Comparison of ENCODE assay signal across 30 mouse cellular contexts in the genomic region with DNA sequence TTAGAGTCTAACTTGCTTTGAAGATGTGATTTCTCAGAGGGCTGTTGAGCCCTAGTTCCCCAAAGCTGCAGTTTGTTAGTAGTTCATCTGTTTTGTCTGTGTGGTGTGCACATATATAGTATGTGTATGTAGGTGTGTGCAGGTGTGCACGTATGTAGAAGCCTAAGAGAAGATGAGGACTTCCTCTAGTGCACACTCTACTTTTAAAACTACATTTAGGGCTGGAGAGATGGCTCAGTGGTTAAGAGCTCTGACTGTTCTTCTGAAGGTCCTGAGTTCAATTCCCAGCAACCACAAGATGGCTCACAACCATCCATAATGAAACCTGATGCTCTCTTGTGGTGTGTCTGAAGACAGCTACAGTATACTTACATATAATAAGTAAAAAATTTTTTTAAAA. TPM values are rescaled to one million over a fixed set of nuclear protein-coding genes. Genes with fewer than 3 reads are reported as not detected.
DNase-seq lines count a peak whose midpoint lies in the region; TF ChIP-seq lines count a peak whose summit lies in the region.
"Had no signal": no experiment of that assay in that cellular context is flagged by ENCODE, and none has a peak within 500 bp of the region (broad histone marks: within the 10 kb centered on the region; RNA-seq: fewer than 3 reads in every experiment).

No protein-coding gene starts in this region.

- H3K79me2 ChIP-seq in CH12.LX (replicated peaks; ENCODE audit: control insufficient read depth, extremely low read depth, insufficient read depth, poor library complexity, severe bottlenecking) (no peaks in the 10 kb centered on the region), MEL (ENCODE audit: control insufficient read depth, insufficient read depth, low read length, poor library complexity) (no peaks in the 10 kb centered on the region)

- H3K9me3 ChIP-seq in CH12.LX (replicated peaks; ENCODE audit: low read length) (no peaks in the 10 kb centered on the region), MEL (replicated peaks; ENCODE audit: insufficient read depth, low read length) (no peaks in the 10 kb centered on the region)
- H3K9me3 ChIP-seq: G1E had no signal

- H3K4me3 ChIP-seq in CH12.LX (replicated peaks in 1 of 3; ENCODE audit: low read depth in 2 of 3, low read length in 2 of 3, poor library complexity in 1 of 3) (no peak overlapping the region), MEL (ENCODE audit: control insufficient read depth in 1 of 2, insufficient read depth in 1 of 2, low read depth in 2 of 2, low read length in 2 of 2) (no peak overlapping the region)

- no peaks in the 10 kb centered on the region for H3K36me3 ChIP-seq in CH12.LX (replicated peaks in 1 of 2; ENCODE audit: control insufficient read depth in 1 of 2, insufficient read depth in 1 of 2, low read length in 1 of 2)
- H3K36me3 ChIP-seq in MEL (ENCODE audit: control insufficient read depth in 1 of 2, insufficient read depth in 2 of 2, low read length in 2 of 2) = no peaks in the 10 kb centered on the region
- H3K36me3 ChIP-seq: G1E had no signal

- H3K9ac ChIP-seq in CH12.LX (ENCODE audit: insufficient read depth, low read depth) (no peak overlapping the region), MEL (ENCODE audit: control insufficient read depth, low read depth, low read length, poor library complexity, severe bottlenecking) (no peak overlapping the region)

- TF ChIP-seq POLR2A in CH12.LX (IDR thresholded peaks at IDR 0.05; ENCODE audit: low read depth, low read length) = no peak
- no peak for TF ChIP-seq POLR2A in MEL (IDR thresholded peaks at IDR 0.05; ENCODE audit: control insufficient read depth in 1 of 2, insufficient read depth in 1 of 2, low read depth in 1 of 2, low read length in 2 of 2, poor library complexity in 1 of 2)

- in situ Hi-C loops in CH12.LX (cut with MboI; ENCODE audit: low pct_ligation_motif_present, low pct_unique_long_range_greater_than_20kb, low sequenced_read_pairs) = loop anchor here (5.0 kb wide), 1 partner anchor 93 kb away; no protein-coding TSS in a partner anchor

- TF ChIP-seq EP300 in CH12.LX (IDR thresholded peaks at IDR 0.05; ENCODE audit: low read length) (no peak), MEL (IDR thresholded peaks at IDR 0.05; ENCODE audit: low read depth in 1 of 2, low read length in 2 of 2) (no peak)

- H3K4me2 ChIP-seq in CH12.LX (ENCODE audit: insufficient read depth, low read depth, poor library complexity, severe bottlenecking) = no peak overlapping the region

- H3K4me1 ChIP-seq in CH12.LX (ENCODE audit: control insufficient read depth in 1 of 2, insufficient read depth in 2 of 2) = peaks cover 2 to 15% of the 10 kb centered on the region in 2 experiments; a peak in 2 of 4 replicates
- H3K4me1 ChIP-seq in MEL (ENCODE audit: control insufficient read depth in 1 of 2, insufficient read depth in 2 of 2, low read length in 2 of 2) = no peaks in the 10 kb centered on the region

- DNase-seq in 3T3-L1 (ENCODE audit: low read depth, low spot score) (peak; percentile 63), CH12.LX (ENCODE audit: extremely low read depth) (no peak), MEL (ENCODE audit: low read depth, low spot score) (no peak), NIH3T3 (ENCODE audit: low read depth) (peak; percentile 35)
- DNase-seq in lung, adult 18-20 months = no peak
- no peak for DNase-seq in cerebellum, adult 9-10 months
- DNase-seq in gastrocnemius, postnatal 25 days = no peak
- DNase-seq in yolk sac, embryonic 10.5 days (ENCODE audit: low spot score) = no peak
- DNase-seq: adrenal gland, adult 2 months; adrenal gland, adult 8-10 months; adrenal gland, postnatal 10 days; adrenal gland, postnatal 14 days; adrenal gland, postnatal 25 days; adrenal gland, postnatal 36 days; B cell, adult 2 months; cerebellum, adult 11 months; cerebellum, adult 11-12 months; cerebellum, adult 18-20 months; cerebellum, adult 2 months; cerebellum, adult 8-10 months; cerebellum, adult 9-11 months had no signal

- H3K27me3 ChIP-seq in CH12.LX (replicated peaks) (peaks cover 50% of the 10 kb centered on the region), MEL (ENCODE audit: control insufficient read depth in 1 of 2, insufficient read depth in 2 of 2, low read length in 2 of 2) (peaks cover 25 to 27% of the 10 kb centered on the region in 2 experiments)

- TF ChIP-seq CTCF in CH12.LX (conservative IDR thresholded peaks at IDR 0.05 in 1 of 2, IDR thresholded peaks at IDR 0.05 in 1 of 2; ENCODE audit: low read depth in 2 of 2, low read length in 2 of 2) (no peak), MEL (IDR thresholded peaks at IDR 0.05 in 2 of 3, conservative IDR thresholded peaks at IDR 0.05 in 1 of 3; ENCODE audit: control insufficient read depth in 1 of 3, insufficient read depth in 1 of 3, low read depth in 2 of 3, low read length in 3 of 3, poor library complexity in 1 of 3, severe bottlenecking in 1 of 3) (no peak)

- dilution Hi-C loops in CH12.LX (cut with MboI; ENCODE audit: extremely low pct_ligation_motif_present, extremely low pct_unique_long_range_greater_than_20kb, low sequenced_read_pairs) = no loop called here

- TF ChIP-seq RAD21 in CH12.LX (IDR thresholded peaks at IDR 0.05; ENCODE audit: low read depth, low read length) = no peak
- no peak for TF ChIP-seq RAD21 in MEL (IDR thresholded peaks at IDR 0.05; ENCODE audit: low read depth, low read length)

- H3K27ac ChIP-seq in CH12.LX (ENCODE audit: insufficient read depth, low read depth) = no peak overlapping the region
- H3K27ac ChIP-seq in MEL (ENCODE audit: control insufficient read depth, low read depth, low read length) = no peak overlapping the region

TF ChIP-seq in CH12.LX, 34 proteins besides CTCF, POLR2A, EP300 and RAD21:
- TF ChIP-seq TBP (conservative IDR thresholded peaks at IDR 0.05; ENCODE audit: low read depth, low read length) (0 out of 2 replicates have a peak, but pooled peaks have one; percentile 70), CHD1 (IDR thresholded peaks at IDR 0.05; ENCODE audit: low read depth, low read length) (no peak), CHD2 (IDR thresholded peaks at IDR 0.05; ENCODE audit: low read length) (no peak), JUN (IDR thresholded peaks at IDR 0.05; ENCODE audit: insufficient read depth, low read depth, low read length) (no peak), ZNF384 (IDR thresholded peaks at IDR 0.05; ENCODE audit: low read depth, low read length) (no peak)

TF ChIP-seq in MEL, 35 proteins besides CTCF, POLR2A, EP300 and RAD21:
- TF ChIP-seq MAX (IDR thresholded peaks at IDR 0.05; ENCODE audit: low read length) = no peak
- TF ChIP-seq TAL1 (IDR thresholded peaks at IDR 0.05; ENCODE audit: low read length) = no peak
- TF ChIP-seq TBP (IDR thresholded peaks at IDR 0.05; ENCODE audit: low read depth, low read length) = peak; percentile 67

RNA-seq across cellular contexts. Expression of a gene that starts 16.6 kb away (rescaled TPM):
- total RNA-seq in CH12.LX (2012; rRNA removed) = not detected in 2 replicates
- total RNA-seq in CH12.LX (2014; rRNA removed) = not detected in 2 replicates
- polyA plus RNA-seq in CH12.LX (2012; ENCODE audit: insufficient read length, low read depth) = not detected in 2 replicates
- not detected in 2 replicates for total RNA-seq in MEL (2012; rRNA removed)
- polyA plus RNA-seq in MEL (2012; ENCODE audit: insufficient read depth in 1 of 2, insufficient read length in 2 of 2, low read depth in 1 of 2, low replicate concordance in 2 of 2, missing spikeins in 1 of 2) = not detected
- total RNA-seq in gastrocnemius, postnatal 25 days (2021) = under 1 TPM in 1 of 2 experiments, not detected in 1; 0.20 TPM
- total RNA-seq: adrenal gland, adult 18-20 months; adrenal gland, adult 2 months; adrenal gland, adult 8-10 months; adrenal gland, postnatal 10 days; adrenal gland, postnatal 14 days; adrenal gland, postnatal 25 days; adrenal gland, postnatal 36 days; adrenal gland, postnatal 4 days; ES-E14; G1E had no signal
- polyA plus RNA-seq: activated CD4-positive, CD25-positive, alpha-beta regulatory T cell, adult 4 months; adrenal gland, adult 2 months; brain, embryonic 14.5 days; C2C12; CD4-positive, CD25-positive, alpha-beta regulatory T cell, adult 4 months; cerebellum, adult 2 months; G1E; Patski had no signal

RNA-seq across cellular contexts. Expression of a gene that starts 20.0 kb away (rescaled TPM):
- total RNA-seq in CH12.LX (2012; rRNA removed) (0.08 and 0.25 TPM in 2 replicates), CH12.LX (2014; rRNA removed) (not detected in 2 replicates), MEL (2012; rRNA removed) (0.07 and 0.08 TPM in 2 replicates)
- polyA plus RNA-seq in CH12.LX (2012; ENCODE audit: insufficient read length, low read depth) (0.04 TPM in 1 of 2 replicates, not detected in the other), MEL (2012; ENCODE audit: insufficient read depth in 1 of 2, insufficient read length in 2 of 2, low read depth in 1 of 2, low replicate concordance in 2 of 2, missing spikeins in 1 of 2) (under 1 TPM in 1 of 2 experiments, not detected in 1; 0.53 TPM)
- total RNA-seq in gastrocnemius, postnatal 25 days (2021) = 10 to 100 TPM; 37.8 to 41.0 TPM
- polyA plus RNA-seq: activated CD4-positive, CD25-positive, alpha-beta regulatory T cell, adult 4 months; CD4-positive, CD25-positive, alpha-beta regulatory T cell, adult 4 months; G1E had no signal

RNA-seq across cellular contexts. Expression of a gene that starts 33.6 kb away (rescaled TPM):
- total RNA-seq in CH12.LX (2012; rRNA removed) (18.8 and 25.2 TPM in 2 replicates), CH12.LX (2014; rRNA removed) (3.3 and 3.7 TPM in 2 replicates), MEL (2012; rRNA removed) (53.9 and 63.7 TPM in 2 replicates)
- polyA plus RNA-seq in CH12.LX (2012; ENCODE audit: insufficient read length, low read depth) (11.0 and 11.2 TPM in 2 replicates), MEL (2012; ENCODE audit: insufficient read depth in 1 of 2, insufficient read length in 2 of 2, low read depth in 1 of 2, low replicate concordance in 2 of 2, missing spikeins in 1 of 2) (100 to 1,000 TPM; 190 to 199 TPM)
- 1 to 10 TPM; 1.7 to 2.7 TPM for total RNA-seq in gastrocnemius, postnatal 25 days (2021)

RNA-seq across cellular contexts. Expression of a gene that starts 44.6 kb away (rescaled TPM):
- total RNA-seq in CH12.LX (2012; rRNA removed) (3.4 and 11.8 TPM in 2 replicates), CH12.LX (2014; rRNA removed) (1.4 and 2.0 TPM in 2 replicates), MEL (2012; rRNA removed) (10.9 and 18.1 TPM in 2 replicates)
- polyA plus RNA-seq in CH12.LX (2012; ENCODE audit: insufficient read length, low read depth) (0.57 and 1.1 TPM in 2 replicates), MEL (2012; ENCODE audit: insufficient read depth in 1 of 2, insufficient read length in 2 of 2, low read depth in 1 of 2, low replicate concordance in 2 of 2, missing spikeins in 1 of 2) (10 to 100 TPM in 1 of 2 experiments, not detected in 1; 22.6 TPM)
- total RNA-seq in gastrocnemius, postnatal 25 days (2021) = 1 to 10 TPM; 4.1 to 4.6 TPM

RNA-seq across cellular contexts. Expression of a gene that starts 53.1 kb away (rescaled TPM):
- total RNA-seq in CH12.LX (2012; rRNA removed) = 346 and 359 TPM in 2 replicates
- total RNA-seq in CH12.LX (2014; rRNA removed) = 242 and 272 TPM in 2 replicates
- polyA plus RNA-seq in CH12.LX (2012; ENCODE audit: insufficient read length, low read depth) = 359 and 389 TPM in 2 replicates
- total RNA-seq in MEL (2012; rRNA removed) = 612 and 763 TPM in 2 replicates
- 100 to 1,000 TPM; 251 to 953 TPM for polyA plus RNA-seq in MEL (2012; ENCODE audit: insufficient read depth in 1 of 2, insufficient read length in 2 of 2, low read depth in 1 of 2, low replicate concordance in 2 of 2, missing spikeins in 1 of 2)
- 1 to 10 TPM; 7.4 to 7.7 TPM for total RNA-seq in gastrocnemius, postnatal 25 days (2021)

Comparison
In these comparisons a context has a peak if more than half of its experiments do, and no peak if none do; other contexts are left out.
1. DNase-seq: peak in 3T3-L1 (single experiment) and NIH3T3 (single experiment); none in CH12.LX (single experiment), MEL (single experiment), lung, adult 18-20 months (0 of 2), cerebellum, adult 9-10 months (single experiment), gastrocnemius, postnatal 25 days (single experiment) and yolk sac, embryonic 10.5 days (single experiment).
2. RNA of a gene that starts 20.0 kb away (total RNA-seq): 37.8 to 41.0 TPM in gastrocnemius, postnatal 25 days; 0.08 to 0.25 TPM in CH12.LX and 0.07 to 0.08 TPM in MEL; every median in the first group is over 10 times any median in the second.